Mouse (Mus musculus) kidney, embryonic 14.5 days (tissue): ENCODE measurements around the gene Use1. TPM values are rescaled to one million over a fixed set of nuclear protein-coding genes. Genes with fewer than 3 reads are reported as not detected.
A peak's percentile ranks its signal among the peaks of the same experiment; 100 is the strongest.

ENCODE experiments used
- ATAC-seq: fragments of 200-750 bp; cut with Nextera tagmentation; 2 replicates; pipeline ENCODE4 v1.8.0; 2017; ENCODE audit warnings: moderate number of reproducible peaks, mild to moderate bottlenecking, moderate TSS enrichment, moderate library complexity; ENCODE audit not compliant: low FRiP score, low TSS enrichment
- H3K27ac ChIP-seq: fragments of 300-500 bp; sonication (generic); 2 replicates; pipeline ENCODE4 v1.5.1; 2014; ENCODE audit warnings: low read depth, mild to moderate bottlenecking, low read length, moderate library complexity, mixed read lengths
- H3K27me3 ChIP-seq: fragments of 300-500 bp; sonication (generic); 2 replicates; pipeline ENCODE4 v1.6.1; 2014; ENCODE audit warnings: mild to moderate bottlenecking, low read length; ENCODE audit not compliant: control insufficient read depth, insufficient read depth
- H3K36me3 ChIP-seq: fragments of 300-500 bp; sonication (generic); 2 replicates; pipeline ENCODE4 v1.6.1; 2014; ENCODE audit warnings: low read length, mixed read lengths; ENCODE audit not compliant: control insufficient read depth, insufficient read depth
- H3K4me1 ChIP-seq: fragments of 300-500 bp; sonication (generic); 2 replicates; pipeline ENCODE4 v1.6.1; 2014; ENCODE audit warnings: low read length, mixed read lengths; ENCODE audit not compliant: control insufficient read depth, insufficient read depth
- H3K4me2 ChIP-seq: fragments of 300-500 bp; sonication (generic); replicated peaks from 2 replicates; pipeline ENCODE4 v1.6.1; 2014; ENCODE audit warnings: low read depth, mild to moderate bottlenecking, low read length
- H3K4me3 ChIP-seq: fragments of 300-500 bp; sonication (generic); 2 replicates; pipeline ENCODE4 v1.5.1; 2014; ENCODE audit warnings: mild to moderate bottlenecking, low read length
- H3K9ac ChIP-seq: fragments of 300-500 bp; sonication (generic); 2 replicates; pipeline ENCODE4 v1.6.1; 2014; ENCODE audit warnings: low read depth, mild to moderate bottlenecking, low read length, moderate library complexity
- H3K9me3 ChIP-seq: fragments of 300-500 bp; sonication (generic); 2 replicates; pipeline ENCODE4 v1.6.1; 2016; ENCODE audit warnings: low read length; ENCODE audit not compliant: control insufficient read depth
- WGBS: fragments of 180-500 bp; shearing (Covaris S2); extraction: QIAGEN DNeasy Blood & Tissue Kit; methylation state at CpG from one replicate; pipeline ENCODE4 v1.1.7; 2014; 5-methylcytosine and 5-hydroxymethylcytosine counted together
- polyA plus RNA-seq: library from polyadenylated mRNA; unstranded; fragments of >200 nt; fragmentation: Nextera tagmentation; extraction: Ambion mirVana; gene quantifications from 2 replicates; pipeline ENCODE4 v1.2.1, GENCODE M21; 2014

Use1 gene
- polyA plus RNA-seq, 1 experiment from 2014 or later: 112 TPM

DNA sequence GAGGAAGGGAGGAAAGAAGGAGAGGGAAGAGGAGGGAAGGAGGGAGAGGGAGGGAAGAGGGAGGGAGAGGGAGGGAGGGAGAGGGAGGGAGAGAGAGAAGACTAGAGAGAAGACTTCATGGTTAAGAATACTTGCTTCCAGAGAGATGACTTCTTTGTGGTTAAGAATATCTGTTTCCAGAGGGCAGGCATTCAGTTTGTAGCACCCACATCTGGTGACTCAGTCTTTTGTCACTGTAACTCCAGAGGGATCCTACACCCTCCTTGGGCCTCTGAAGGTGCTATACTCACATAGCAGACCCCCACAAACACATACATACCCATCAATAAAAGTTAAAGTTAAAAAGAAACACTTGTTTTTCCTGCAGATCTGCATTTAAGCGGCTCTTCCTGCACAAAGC, 15.1 kb upstream of the Use1 start:
- ATAC-seq: no peak
- H3K4me1 ChIP-seq: no peaks in the 10 kb centered on the region
- no peak overlapping the region for H3K27ac ChIP-seq
- H3K4me3 ChIP-seq: no peak overlapping the region
- no peaks in the 10 kb centered on the region for H3K27me3 ChIP-seq
- H3K9me3 ChIP-seq: no peaks in the 10 kb centered on the region
- H3K36me3 ChIP-seq: peaks cover 93% of the 10 kb centered on the region
- H3K9ac ChIP-seq: no peak overlapping the region; the same call in 1 of the 2 replicates
- 97% methylated on average over 1 of the region's 1 CpGs for WGBS
- H3K4me2 ChIP-seq: no peak overlapping the region

DNA sequence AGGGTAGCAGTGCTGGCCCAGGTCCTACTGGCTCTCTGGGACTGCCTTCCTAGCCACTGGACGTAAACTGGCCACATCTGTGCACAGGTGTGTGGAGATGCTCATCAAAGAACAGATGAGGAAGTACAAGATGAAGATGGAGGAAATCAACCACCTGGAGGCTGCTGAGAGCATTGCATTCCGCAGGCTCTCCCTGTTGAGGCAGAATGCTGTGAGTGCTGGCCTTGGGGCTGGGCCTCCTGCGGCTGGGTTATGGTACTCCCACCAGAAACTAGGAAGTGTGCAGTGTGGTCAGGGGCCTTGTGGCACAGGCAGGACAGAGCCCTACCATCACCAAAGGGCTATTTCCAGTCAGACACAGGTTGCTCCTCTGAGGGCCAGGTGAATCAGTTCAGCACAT, 8.6 kb upstream of the Use1 start:
- no peaks in the 10 kb centered on the region for H3K9me3 ChIP-seq
- 79% methylated on average over 3 of the region's 3 CpGs for WGBS
- H3K27ac ChIP-seq: no peak overlapping the region
- H3K36me3 ChIP-seq: peaks cover 71% of the 10 kb centered on the region
- H3K4me3 ChIP-seq: no peak overlapping the region
- H3K27me3 ChIP-seq: no peaks in the 10 kb centered on the region
- H3K4me1 ChIP-seq: no peaks in the 10 kb centered on the region
- H3K4me2 ChIP-seq: no peak overlapping the region
- no peak for ATAC-seq
- H3K9ac ChIP-seq: no peak overlapping the region

DNA sequence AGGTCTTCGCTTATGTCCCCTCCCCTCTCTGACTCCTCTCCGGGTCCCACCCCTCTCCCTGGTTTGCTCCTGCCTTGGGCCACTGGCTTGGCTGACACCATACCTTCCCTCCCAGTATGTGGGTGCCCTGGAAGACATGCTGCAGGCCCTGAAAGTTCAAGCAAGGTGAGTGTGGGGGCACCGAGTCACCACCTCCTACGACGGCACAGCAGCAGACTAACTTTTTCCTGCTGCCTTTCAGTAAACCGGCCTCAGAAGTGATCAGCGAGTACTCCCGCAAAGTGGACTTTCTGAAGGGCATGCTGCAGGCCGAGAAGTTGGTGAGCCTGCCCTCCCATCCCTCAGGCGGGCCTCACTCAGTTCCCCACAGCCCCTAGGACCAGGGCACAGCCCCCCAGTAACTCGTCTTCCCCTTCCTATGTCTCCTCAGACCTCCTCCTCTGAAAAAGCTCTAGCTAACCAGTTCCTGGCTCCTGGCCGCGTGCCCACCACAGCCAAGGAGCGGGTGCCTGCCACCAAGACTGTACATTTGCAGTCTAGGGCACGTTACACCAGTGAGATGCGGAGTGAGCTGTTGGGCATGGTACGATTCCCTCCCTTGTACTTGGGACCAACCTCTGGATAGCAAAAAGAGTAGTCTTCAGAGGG, 1.0 kb downstream of the Use1 start:
- WGBS: 47% methylated on average over 17 of the region's 17 CpGs
- H3K27ac ChIP-seq: peak overlapping the region; percentile 90
- no peak; the same call in 1 of the 2 replicates for ATAC-seq

DNA sequence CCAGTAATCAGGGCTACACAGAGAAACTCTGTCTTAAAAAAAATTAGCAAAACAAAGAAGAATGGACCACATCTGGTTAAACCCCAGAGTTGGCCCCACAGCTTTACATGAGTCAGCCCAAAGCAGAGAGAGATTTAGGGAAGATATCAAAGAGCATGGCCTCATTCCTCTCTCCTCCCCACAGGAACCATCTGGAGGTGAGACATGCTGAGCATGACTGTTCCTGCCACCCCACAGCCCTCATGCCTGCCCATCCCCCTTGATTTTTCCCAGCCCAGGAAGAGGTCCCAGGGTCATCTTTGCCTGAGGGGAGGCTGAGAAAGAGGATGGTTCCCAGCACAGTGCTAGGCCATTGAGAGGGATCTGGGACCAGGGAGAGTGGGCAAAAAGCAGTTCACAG, 1.7 kb downstream of the Use1 start:
- Histone ChIP-seq H3K27me3 (no peaks in the 10 kb centered on the region), H3K36me3 (peaks cover 22% of the 10 kb centered on the region), H3K9ac (peak overlapping the region; percentile 70; the same call in 1 of the 2 replicates), H3K9me3 (no peaks in the 10 kb centered on the region), H3K4me3 (no peak overlapping the region), H3K27ac (no peak overlapping the region), H3K4me1 (peaks cover 14% of the 10 kb centered on the region), H3K4me2 (no peak overlapping the region; the same call in 1 of the 2 replicates)
- no peak for ATAC-seq

More for the DNA sequence above, 1.0 kb downstream of the Use1 start:
- Histone ChIP-seq H3K9me3 (no peaks in the 10 kb centered on the region), H3K4me2 (peak overlapping the region; percentile 83), H3K9ac (peak overlapping the region; percentile 70), H3K27me3 (no peaks in the 10 kb centered on the region), H3K4me3 (peak overlapping the region; percentile 59), H3K36me3 (peaks cover 14% of the 10 kb centered on the region), H3K4me1 (peaks cover 14% of the 10 kb centered on the region)

DNA sequence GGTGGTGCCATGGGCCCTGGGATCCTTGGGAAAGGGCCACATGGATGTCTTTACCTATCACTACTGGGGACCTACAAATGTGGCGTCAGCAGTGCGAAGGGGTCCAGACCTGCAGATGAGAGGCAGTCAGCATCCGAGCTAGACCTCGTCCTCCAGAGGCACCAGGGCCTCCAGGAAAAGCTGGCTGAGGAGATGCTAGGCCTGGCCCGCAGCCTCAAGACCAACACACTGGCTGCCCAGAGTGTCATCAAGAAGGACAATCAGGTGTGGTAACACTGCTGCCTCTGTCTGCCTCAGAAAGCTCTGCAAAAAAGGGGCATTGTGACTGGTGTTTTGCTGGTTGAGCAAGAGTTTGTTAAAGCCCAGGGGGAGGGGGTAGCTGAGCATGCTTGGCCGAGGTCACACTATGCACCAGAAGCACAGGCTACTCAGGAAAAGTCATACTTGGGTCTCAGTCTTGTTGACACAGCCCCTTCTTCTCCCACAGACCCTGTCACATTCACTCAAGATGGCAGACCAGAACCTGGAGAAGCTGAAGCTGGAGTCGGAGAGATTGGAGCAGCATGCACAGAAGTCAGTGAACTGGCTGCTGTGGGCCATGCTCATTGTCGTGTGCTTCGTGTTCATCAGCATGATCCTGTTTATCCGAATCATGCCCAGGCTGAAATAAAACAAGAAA, 2.5 kb downstream of the Use1 start:
- ATAC-seq: no peak
- 95% methylated on average over 10 of the region's 10 CpGs for WGBS

DNA sequence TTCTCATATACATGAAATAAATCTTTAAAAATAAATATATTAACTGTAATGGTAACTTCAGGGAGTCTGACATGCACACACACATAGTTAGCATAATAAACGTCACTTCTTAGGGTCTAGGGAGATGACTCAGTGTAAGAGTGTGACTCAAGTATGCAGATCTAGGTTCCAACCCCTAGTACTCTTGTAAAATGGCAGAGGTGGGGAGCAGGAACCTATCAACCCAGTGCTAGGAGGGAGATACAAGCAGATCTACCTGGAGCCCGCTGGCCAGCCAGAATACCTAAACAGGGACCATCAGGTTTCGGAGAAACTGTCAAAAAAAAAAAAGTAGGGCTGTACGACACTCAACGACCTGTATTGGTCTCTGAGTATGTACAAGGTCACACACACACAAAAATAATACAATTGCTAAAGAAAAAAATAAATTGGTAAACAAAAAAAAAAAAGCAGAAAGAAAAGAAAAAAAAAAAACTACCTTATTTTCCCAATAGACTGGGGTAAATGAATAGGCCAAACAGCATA, 4.1 kb downstream of the Use1 start:
- no peak overlapping the region; the same call in 1 of the 2 replicates for H3K27ac ChIP-seq
- peak overlapping the region; percentile 64; the same call in 1 of the 2 replicates for H3K9ac ChIP-seq
- 27% methylated on average over 5 of the region's 5 CpGs for WGBS
- peaks cover 22% of the 10 kb centered on the region for H3K4me1 ChIP-seq
- no peaks in the 10 kb centered on the region for H3K9me3 ChIP-seq
- peaks cover 46% of the 10 kb centered on the region for H3K36me3 ChIP-seq
- H3K4me3 ChIP-seq: peak overlapping the region; percentile 70
- H3K4me2 ChIP-seq: peak overlapping the region; percentile 48
- no peaks in the 10 kb centered on the region for H3K27me3 ChIP-seq
- no peak for ATAC-seq

More for the DNA sequence above, 2.5 kb downstream of the Use1 start:
- Histone ChIP-seq H3K9ac (no peak overlapping the region), H3K36me3 (peaks cover 30% of the 10 kb centered on the region), H3K4me2 (no peak overlapping the region), H3K27ac (no peak overlapping the region), H3K27me3 (no peaks in the 10 kb centered on the region), H3K4me3 (no peak overlapping the region), H3K4me1 (peaks cover 14% of the 10 kb centered on the region), H3K9me3 (no peaks in the 10 kb centered on the region)

DNA sequence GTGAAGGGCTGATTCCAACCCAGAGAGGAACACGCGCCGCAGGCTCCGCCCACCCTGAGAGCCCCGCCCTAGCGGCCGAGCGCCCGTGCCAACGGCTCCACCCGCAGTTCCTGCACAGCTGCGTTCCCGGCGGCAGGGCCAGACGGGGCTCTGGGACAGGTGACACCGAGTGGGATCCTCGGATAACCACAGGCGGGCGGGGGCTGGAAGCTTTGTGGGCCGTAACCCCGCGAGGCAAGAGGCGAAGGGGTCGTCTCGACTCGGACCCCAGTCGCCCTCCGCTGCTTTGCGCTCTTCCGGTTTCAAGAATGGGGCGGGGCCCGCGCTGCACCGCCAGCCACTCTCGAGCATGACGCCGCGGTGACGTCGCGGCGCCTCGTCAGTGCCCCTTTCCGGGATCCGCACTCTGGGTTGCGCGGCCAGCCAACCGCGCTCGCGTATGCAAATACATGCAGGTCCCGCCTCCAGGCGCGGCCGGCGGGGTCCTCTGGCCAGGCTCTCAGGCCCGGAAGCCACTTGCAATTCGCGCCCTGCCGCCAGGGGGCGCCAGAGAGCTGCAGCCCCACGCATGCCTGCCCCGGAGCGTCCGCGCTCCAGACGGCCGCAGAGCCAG, 4.7 kb downstream of the Use1 start, which contains the start of gene Ocel1:
TSS of gene Ocel1 (plus strand) at position 63 of the 613 bp plus-strand sequence.
- Histone ChIP-seq H3K4me1 (peaks cover 28% of the 10 kb centered on the region), H3K9ac (peak within 1 kb of the TSS; percentile 64; the same call in 1 of the 2 replicates), H3K36me3 (peaks cover 47% of the 10 kb centered on the region), H3K4me3 (peak within 1 kb of the TSS; percentile 70), H3K27me3 (no peaks in the 10 kb centered on the region), H3K27ac (peak within 1 kb of the TSS; percentile 80), H3K9me3 (no peaks in the 10 kb centered on the region), H3K4me2 (peak within 1 kb of the TSS; percentile 48)
- 1% methylated on average over 62 of the region's 68 CpGs for WGBS
- ATAC-seq: peak; percentile 84

DNA sequence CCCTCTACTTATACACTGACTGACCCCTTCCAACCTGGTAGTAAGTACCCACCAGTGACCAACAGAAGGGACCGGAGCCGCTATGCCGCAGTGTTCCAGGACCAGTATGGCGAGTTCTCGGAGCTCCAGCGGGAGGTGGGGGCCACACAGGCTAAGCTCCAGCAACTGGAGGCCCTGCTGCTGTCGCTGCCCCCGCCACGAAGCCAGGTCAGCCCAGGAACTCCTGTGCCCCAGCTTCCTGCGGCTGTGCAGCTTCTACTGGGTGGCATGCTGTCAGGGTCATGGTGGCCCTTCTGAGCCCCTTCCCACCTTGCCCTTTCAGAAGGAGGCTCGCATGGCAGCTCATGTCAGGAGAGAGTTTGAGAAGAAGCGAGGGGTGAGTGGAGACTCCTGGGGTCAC, 5.8 kb downstream of the Use1 start:
- Histone ChIP-seq H3K4me3 (no peak overlapping the region), H3K4me2 (no peak overlapping the region), H3K9me3 (no peaks in the 10 kb centered on the region), H3K27me3 (no peaks in the 10 kb centered on the region), H3K9ac (no peak overlapping the region), H3K36me3 (peaks cover 53% of the 10 kb centered on the region), H3K4me1 (peaks cover 36% of the 10 kb centered on the region), H3K27ac (no peak overlapping the region)
- no peak for ATAC-seq
- WGBS: 84% methylated on average over 12 of the region's 12 CpGs
